Mouse (Mus musculus) heart, adult 18-20 months (tissue): ENCODE data around the gene Gm498. TPM values are rescaled to one million over a fixed set of nuclear protein-coding genes. Genes with fewer than 3 reads are reported as not detected.

Source experiments
- DNase-seq, 2 experiments: peaks; one replicate each; pipeline ENCODE4 v3.0.0; 2021 to 2022; ENCODE audit warnings: mixed read lengths in 1 of 2
- microRNA-seq, 2 experiments: library from miRNA; unstranded; fragments of <30 nt; microRNA quantifications; one replicate each; pipeline ENCODE4 v1.2.0; 2022
- total RNA-seq, 2 experiments: library from RNA; stranded (reverse); gene quantifications; 2 replicates each; pipeline ENCODE4 v1.2.3; 2021

Gm498 gene
- total RNA-seq, 2 experiments from 2014 or later: not detected

DNA sequence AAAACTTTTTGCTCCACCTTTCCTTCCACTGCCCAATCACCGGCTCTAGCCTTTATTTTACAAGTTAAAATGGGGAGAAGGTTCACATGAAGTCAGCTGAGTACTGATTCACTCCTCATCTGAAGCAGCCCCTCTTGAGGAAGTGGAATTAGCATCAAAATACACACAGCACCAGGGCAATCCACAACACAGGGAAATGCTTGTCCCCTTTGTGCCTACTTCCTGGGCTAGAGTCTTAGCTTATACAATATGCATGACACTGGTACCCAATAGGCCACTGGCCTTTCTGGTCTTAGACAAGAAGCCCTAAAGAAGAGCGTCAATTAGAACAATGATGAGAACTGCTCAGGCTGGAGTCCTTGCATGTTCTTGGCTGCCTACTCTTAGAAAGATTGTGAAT, 25.7 kb downstream of the Gm498 start:
- DNase-seq: no peak

DNA sequence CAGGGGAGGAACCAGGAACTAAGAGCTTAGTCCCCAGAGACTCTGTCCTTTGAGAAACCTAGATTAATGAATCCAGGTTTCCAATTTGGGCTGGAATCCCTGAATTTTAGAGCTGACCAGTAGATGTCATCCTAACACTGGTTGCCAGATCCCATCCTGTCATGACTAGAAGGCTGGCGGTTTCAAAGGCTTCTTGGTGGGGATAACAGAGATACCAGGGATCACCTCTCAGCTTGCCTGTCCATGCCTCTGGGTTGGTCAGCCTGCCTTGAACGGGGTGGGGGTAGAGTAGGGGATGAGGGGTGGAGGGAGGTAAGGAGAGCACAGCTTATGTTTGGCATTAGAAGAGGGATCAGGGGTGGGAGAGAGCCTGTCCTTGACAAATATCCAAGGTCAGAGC, 34.0 kb downstream of the Gm498 start:
- DNase-seq: no peak

DNA sequence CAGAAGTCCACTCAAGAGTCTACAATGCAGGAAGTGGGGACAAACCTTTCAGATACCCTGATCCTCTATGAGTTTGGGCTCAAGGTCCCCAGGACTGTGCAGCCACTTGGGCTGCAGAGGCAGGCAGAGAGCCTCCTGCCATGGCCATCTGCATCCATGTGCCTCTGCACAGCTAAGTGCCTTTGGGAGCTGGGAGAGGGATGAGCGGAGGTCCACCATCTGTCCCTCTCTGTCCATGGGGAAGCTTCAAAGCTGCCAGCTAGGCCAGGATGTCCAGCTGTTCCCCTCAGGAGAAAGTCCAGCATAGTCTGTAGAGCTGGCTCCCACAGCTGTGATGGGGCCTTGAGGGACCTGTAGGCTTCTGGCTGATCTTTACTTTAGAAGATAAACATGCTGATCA, 38.5 kb downstream of the Gm498 start:
- peak in 1 of 2 experiments; percentile 25 for DNase-seq

DNA sequence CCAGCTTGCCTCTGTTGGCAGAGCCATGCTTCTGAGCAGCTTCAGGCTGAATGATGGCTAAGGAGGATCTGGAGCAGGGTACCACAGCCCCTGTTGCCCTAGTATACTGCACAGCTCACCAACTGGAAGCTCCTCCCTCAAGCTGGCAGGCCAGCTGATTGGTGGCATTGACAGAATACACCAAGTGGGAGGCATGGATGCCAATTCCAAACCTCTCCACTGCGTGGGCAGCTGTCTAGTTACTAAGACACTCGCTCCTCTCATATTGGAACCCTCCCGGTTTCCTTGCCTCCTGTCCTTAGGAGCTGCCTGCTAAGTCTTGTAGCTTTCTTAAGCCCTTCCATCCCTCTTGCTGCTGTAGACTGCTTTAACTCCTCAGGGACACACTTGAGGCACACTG, 39.0 kb downstream of the Gm498 start:
- DNase-seq: no peak

DNA sequence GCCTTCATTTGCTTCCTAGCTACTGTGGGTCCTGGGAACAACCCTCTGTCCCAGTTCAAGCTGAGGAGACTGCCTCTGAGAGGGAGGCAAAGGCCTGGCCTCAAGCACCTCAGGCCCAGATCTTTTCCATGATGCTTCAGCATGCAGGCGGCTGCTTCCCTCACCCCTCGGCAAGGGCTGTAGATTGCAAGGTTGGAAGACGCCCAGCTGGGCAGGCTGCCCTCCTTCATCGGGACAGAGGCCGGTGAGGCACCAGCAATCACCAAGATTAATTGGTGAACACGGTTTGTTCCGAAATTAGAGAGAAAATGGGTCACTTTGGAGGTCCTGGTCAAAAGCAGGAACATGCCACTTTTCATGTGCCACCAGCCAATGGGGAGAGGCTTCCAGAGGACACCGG, 47.0 kb downstream of the Gm498 start:
- DNase-seq: no peak

DNA sequence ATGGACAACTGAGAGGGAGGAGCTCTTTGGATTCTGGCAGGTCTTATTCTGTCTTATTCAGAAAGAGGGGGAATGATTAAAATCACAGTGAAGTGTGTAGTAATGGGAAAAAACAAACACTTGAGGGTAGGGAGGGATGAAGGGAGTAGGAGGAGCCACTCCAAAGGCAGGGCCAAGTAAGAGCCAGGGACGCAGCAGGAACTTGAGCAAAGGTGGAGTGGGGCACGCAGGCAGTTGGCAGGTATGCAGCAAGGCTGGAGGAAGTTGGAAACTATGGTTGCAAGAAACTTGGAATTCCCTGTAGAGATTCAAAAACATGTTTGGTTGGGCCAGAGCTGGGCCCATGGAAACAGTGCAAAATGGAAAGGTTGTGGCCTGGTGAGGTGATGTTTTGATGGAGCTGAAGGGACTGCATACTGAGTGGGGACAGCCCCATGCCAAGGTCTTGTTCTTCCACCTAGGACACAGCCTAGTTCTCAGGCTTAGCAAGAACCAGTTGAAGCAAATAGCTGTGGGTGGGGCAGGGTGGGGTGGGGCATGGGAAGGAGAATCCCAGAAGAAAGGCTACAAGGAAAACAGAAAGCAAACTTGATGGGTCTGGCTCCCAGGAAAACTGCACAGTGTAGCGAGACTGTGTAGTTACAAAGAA, 52.5 kb downstream of the Gm498 start:
- no peak for DNase-seq

DNA sequence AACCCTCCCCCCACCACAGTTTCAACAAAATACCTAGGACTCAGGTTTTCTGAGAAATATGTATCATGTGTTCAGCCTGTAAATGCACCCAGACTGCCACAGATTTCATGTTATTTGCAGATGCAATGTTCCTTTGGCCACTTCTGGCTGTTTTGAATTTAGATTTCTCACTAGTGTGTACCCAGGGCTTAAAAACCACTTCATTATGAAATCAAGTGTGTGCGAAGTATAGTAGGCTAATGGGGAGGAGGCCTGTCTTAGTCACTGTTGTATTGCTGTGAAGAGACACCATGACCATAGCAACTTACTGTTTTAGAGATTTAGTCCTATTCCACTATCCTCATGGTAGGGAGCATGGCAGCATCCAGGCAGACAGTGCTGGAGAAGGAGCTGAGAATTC, 63.3 kb downstream of the Gm498 start:
- no peak for DNase-seq

DNA sequence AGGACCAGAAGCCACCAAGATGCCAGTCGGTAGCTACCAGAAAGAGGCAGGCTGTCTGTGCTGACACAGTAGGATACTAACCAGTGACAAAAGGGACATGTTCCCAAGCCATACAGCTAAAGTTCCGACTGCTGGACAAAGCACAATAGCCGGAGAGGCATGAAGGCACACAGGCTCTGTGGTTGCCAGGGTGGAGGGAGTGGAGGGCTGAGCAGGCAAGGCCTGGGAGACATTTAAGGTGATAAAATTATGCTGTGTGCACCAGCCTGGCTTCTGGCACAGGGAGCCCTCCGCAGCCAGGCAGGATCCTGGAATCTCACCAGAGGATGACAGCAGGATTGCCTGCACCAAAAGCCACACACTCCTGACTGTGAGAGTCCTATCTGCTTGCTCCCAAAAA, 72.0 kb downstream of the Gm498 start:
- DNase-seq: no peak

DNA sequence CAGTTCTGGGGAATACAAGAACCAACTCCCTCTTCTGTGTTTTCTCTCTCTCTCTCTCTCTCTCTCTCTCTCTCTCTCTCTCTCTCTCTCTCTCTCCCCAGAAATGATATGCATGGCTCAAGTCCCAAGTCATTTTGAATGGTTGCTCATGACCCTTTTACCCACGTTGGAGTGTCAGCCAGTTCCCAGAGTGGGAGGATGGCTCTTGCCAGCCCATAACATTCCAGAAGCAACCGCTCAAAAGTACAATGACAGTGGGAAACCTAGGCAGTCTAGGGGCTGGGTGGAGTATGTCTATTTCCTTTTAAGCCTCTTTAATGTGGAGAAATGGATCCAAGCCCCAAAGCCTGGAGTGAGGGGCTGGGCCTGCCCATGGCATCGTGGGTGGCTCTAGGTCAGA, 72.8 kb downstream of the Gm498 start:
- no peak for DNase-seq

DNA sequence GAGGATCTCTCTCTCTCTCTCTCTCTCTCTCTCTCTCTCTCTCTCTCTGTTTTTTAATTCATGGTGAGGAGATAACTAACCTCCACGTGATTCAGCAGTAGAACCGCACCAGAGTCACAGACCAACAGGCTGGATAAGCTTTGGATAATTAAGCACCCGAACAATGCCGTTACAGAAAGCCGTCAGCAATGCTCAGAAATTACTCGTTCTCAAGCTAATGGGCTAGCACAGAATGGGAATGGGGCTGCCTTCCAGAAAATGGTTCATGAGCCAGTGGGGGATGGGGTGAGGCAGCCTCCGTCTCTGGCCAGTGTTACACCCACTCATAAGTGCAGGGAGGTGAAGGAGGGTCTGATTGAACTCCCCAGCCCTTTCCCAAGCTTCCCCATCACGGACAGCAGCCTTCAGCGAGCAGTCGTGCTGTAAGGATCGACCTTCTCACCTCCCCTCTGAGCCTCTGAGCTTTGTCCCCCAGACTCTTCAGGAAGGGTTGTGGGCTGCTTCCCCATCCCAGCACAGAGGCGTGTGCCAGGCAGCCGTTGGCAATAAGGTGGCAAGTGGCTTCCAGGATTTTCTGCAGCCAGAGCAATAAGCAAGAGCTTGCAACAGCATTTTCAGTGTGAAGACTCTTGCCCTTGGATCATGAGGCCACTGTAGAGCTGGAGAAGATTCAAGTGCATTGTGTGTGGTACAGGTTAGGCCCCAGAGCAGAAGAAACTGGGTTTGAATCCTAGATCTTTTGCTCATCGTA, 76.5 kb downstream of the Gm498 start:
- no peak for DNase-seq

DNA sequence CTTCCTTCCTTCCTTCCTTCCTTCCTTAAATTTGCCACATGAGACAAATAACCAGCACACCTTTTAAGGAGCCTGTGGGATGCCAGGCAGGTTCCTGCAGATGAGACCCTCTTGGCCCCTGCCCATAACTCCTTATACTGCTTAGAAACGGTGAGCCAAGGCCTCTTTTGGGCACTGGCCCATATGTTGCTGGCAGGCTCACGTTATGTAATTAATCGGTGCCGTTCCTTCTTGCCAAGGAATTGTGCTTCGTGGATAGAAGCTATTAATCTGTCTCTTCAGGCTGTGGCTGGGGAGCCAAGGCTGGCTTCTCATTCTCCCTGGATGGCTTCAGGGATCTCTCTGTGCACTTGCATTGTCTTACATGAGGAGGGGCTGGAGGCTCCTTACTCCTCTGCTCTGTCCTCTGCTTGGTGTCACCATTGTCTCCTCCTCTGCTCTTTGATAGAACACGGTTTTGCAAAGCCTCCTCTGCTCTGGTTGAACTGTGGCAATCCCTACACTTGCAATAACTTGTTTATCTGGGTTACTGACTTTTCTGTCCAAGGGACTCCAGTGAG, 77.9 kb downstream of the Gm498 start:
- no peak for DNase-seq

Small RNAs within 50 kb of the gene (microRNA-seq; reads per million reads assigned to microRNA genes)
- gene Mir6404: 0 reads per million in 2 experiments

Other genes with a start within 250 kb of the Gm498 start
- under 1 TPM; 0.50 to 0.80 TPM for gene Tnfrsf26, start 238.1 kb upstream of the Gm498 start, total RNA-seq
- 1 to 10 TPM; 2.7 to 3.3 TPM for gene Tnfrsf22, start 217.2 kb upstream of the Gm498 start, total RNA-seq
- 1 to 10 TPM; 3.2 to 5.1 TPM for gene Tnfrsf23, start 181.0 kb upstream of the Gm498 start, total RNA-seq
- 10 to 100 TPM; 16.6 to 17.6 TPM for gene Osbpl5, start 109.9 kb upstream of the Gm498 start, total RNA-seq
- gene Mrgprg, start 99.8 kb upstream of the Gm498 start, total RNA-seq: under 1 TPM in 1 of 2 experiments, not detected in 1; 0.36 TPM
- 1 to 10 TPM; 1.6 to 2.0 TPM for gene Mrgpre, start 82.3 kb upstream of the Gm498 start, total RNA-seq
- 1 to 10 TPM; 5.0 to 5.5 TPM for gene Nadsyn1, start 44.0 kb upstream of the Gm498 start, total RNA-seq
- 1 to 10 TPM; 6.3 to 8.5 TPM for gene Dhcr7, start 43.7 kb upstream of the Gm498 start, total RNA-seq
- gene Shank2, start 135.1 kb downstream of the Gm498 start, total RNA-seq: under 1 TPM; 0.20 to 0.41 TPM